Mouse (Mus musculus) liver, embryonic 14.5 days (tissue): ENCODE data around the gene Wfdc15b. TPM values are rescaled to one million over a fixed set of nuclear protein-coding genes. Genes with fewer than 3 reads are reported as not detected.

Experiments used
- ATAC-seq: fragments of 200-750 bp; cut with Nextera tagmentation; 2 replicates; pipeline ENCODE4 v1.8.0; 2017; ENCODE audit warnings: moderate number of reproducible peaks, mild to moderate bottlenecking, moderate library complexity; ENCODE audit not compliant: insufficient read depth
- DNase-seq, 3 experiments: peaks; one replicate each; pipeline ENCODE4 v3.0.0-alpha.2; 2012 to 2013; ENCODE audit warnings: low read depth in 3 of 3, low spot score in 3 of 3
- H3K27ac ChIP-seq: fragments of 300-500 bp; sonication (generic); 2 replicates; pipeline ENCODE4 v1.5.1; 2014; ENCODE audit warnings: moderate library complexity, mild to moderate bottlenecking, control low read depth, inconsistent platforms
- H3K27me3 ChIP-seq: fragments of 300-500 bp; sonication (generic); 2 replicates; pipeline ENCODE4 v1.6.1; 2014; ENCODE audit warnings: mild to moderate bottlenecking, low read length, moderate library complexity; ENCODE audit not compliant: control insufficient read depth, insufficient read depth
- H3K36me3 ChIP-seq: fragments of 300-500 bp; sonication (generic); replicated peaks from 2 replicates; pipeline ENCODE4 v1.6.1; 2014; ENCODE audit warnings: low read depth; ENCODE audit not compliant: control insufficient read depth, insufficient read depth
- H3K4me1 ChIP-seq, 2 experiments: fragments of 200-500 bp in 1 of 2; fragments of 300-500 bp in 1 of 2; sonication (generic) in 1 of 2; replicated peaks; 2 replicates each; pipeline ENCODE4 v1.6.1; 2012 to 2014; ENCODE audit warnings: antibody characterized with exemption in 1 of 2, inconsistent platforms in 1 of 2, low read length in 1 of 2; ENCODE audit not compliant: control insufficient read depth in 2 of 2, insufficient read depth in 2 of 2
- H3K4me2 ChIP-seq: fragments of 300-500 bp; sonication (generic); 2 replicates; pipeline ENCODE4 v1.6.1; 2014; ENCODE audit warnings: low read depth, mild to moderate bottlenecking, control low read depth, moderate library complexity
- H3K4me3 ChIP-seq, 2 experiments: fragments of 200-500 bp in 1 of 2; fragments of 300-500 bp in 1 of 2; sonication (generic) in 1 of 2; 2 replicates each; pipeline ENCODE4 v1.5.1; 2012 to 2014; ENCODE audit warnings: low read depth in 2 of 2, low read length in 2 of 2, mild to moderate bottlenecking in 2 of 2, control low read depth in 1 of 2, inconsistent platforms in 1 of 2, moderate library complexity in 1 of 2; ENCODE audit not compliant: insufficient read depth in 1 of 2
- H3K9ac ChIP-seq: fragments of 300-500 bp; sonication (generic); replicated peaks from 2 replicates; pipeline ENCODE4 v1.6.1; 2014; ENCODE audit warnings: mild to moderate bottlenecking, control low read depth, moderate library complexity
- H3K9me3 ChIP-seq: fragments of 300-500 bp; sonication (generic); 2 replicates; pipeline ENCODE4 v1.6.1; 2016; ENCODE audit warnings: low read length, mixed read lengths; ENCODE audit not compliant: control insufficient read depth
- CTCF ChIP-seq: IDR thresholded peaks from 2 replicates; pipeline ENCODE4 v1.5.1; 2016; ENCODE audit warnings: antibody characterized with exemption, low read depth, control low read depth
- EP300 ChIP-seq: IDR thresholded peaks from 2 replicates; pipeline ENCODE4 v1.6.1; 2016; ENCODE audit warnings: antibody characterized with exemption, low read depth
- WGBS: fragments of 180-500 bp; shearing (Covaris S2); extraction: QIAGEN DNeasy Blood & Tissue Kit; methylation state at CpG from one replicate; pipeline ENCODE4 v1.1.7; 2014; ENCODE audit not compliant: insufficient replicate concordance; 5-methylcytosine and 5-hydroxymethylcytosine counted together
- polyA plus RNA-seq, 2 experiments: library from polyadenylated mRNA; depleted of rRNA in 1 of 2; stranded (reverse) in 1 of 2; unstranded in 1 of 2; fragments of >200 nt; fragmentation: Nextera tagmentation in 1 of 2; extraction: Ambion mirVana in 1 of 2; gene quantifications; 2 replicates each; pipeline versions ENCODE4 v1.2.1 to v1.2.3; 2012 to 2014

Gene Wfdc15b
- polyA plus RNA-seq, 2 experiments, result 0.11 TPM; not detected in 1

DNA sequence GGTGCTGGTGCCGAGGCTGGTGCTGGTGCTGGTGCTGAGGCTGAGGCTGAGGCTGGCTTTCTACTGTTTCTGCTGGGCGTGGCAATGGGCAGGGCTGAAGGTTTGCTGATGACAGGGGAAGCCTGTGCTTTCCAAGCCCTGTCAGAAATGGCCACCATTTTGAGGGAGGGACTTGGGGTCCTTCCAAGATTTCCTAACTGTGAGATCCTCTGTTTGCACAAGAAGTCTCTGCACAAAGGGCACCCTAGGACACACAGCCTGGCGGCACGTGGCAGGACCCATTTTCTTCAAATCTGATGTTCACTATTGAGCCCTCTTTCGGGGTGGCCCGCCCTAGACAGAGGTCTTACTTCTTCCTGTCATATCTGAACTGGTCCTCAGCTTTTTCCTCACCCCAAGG, 30.9 kb downstream of the Wfdc15b start, which contains the start of gene Wfdc12:
Wfdc12 (minus strand) TSS at position 33 of the 400 bp plus-strand sequence.
- TF ChIP-seq CTCF, result no peak
- TF ChIP-seq EP300, result no peak
- no peak for ATAC-seq
- Histone ChIP-seq H3K9ac (no peak within 1 kb of the TSS), H3K36me3 (no peaks in the 10 kb centered on the region), H3K27ac (no peak within 1 kb of the TSS), H3K4me1 (no peaks in the 10 kb centered on the region), H3K4me3 (no peak within 1 kb of the TSS), H3K9me3 (no peaks in the 10 kb centered on the region), H3K27me3 (no peaks in the 10 kb centered on the region), H3K4me2 (no peak within 1 kb of the TSS)
- 64% methylated on average over 6 of the region's 6 CpGs for WGBS
- no peak for DNase-seq

DNA sequence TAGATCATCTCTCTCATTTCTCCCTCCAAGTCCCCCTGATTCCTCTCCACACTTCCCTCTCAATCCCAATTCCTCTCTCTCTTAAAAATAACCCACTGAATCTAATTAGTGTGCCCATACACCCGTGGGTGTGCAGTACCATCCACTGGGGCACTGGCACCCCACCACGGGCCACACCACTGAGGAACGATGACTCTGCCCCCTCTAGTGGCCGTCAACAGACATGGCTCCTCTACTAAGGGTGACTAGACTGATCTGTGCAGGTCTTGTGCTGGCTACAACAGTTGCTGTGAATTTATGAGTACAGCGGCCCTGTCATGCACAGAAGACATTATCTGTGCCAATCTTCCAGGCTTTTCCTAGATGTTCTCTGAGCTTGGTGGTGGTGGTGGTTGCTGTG, 32.7 kb downstream of the Wfdc15b start:
- no peak overlapping the region for H3K27ac ChIP-seq
- no peak for DNase-seq
- no peaks in the 10 kb centered on the region for H3K4me1 ChIP-seq
- TF ChIP-seq EP300 (no peak), CTCF (peak; percentile 80)
- H3K27me3 ChIP-seq, result no peaks in the 10 kb centered on the region
- ATAC-seq, result no peak
- no peaks in the 10 kb centered on the region for H3K36me3 ChIP-seq
- H3K4me3 ChIP-seq, result no peak overlapping the region
- H3K9ac ChIP-seq, result no peak overlapping the region
- H3K9me3 ChIP-seq, result no peaks in the 10 kb centered on the region
- no peak overlapping the region for H3K4me2 ChIP-seq
- WGBS, result 14% methylated on average over 5 of the region's 5 CpGs

DNA sequence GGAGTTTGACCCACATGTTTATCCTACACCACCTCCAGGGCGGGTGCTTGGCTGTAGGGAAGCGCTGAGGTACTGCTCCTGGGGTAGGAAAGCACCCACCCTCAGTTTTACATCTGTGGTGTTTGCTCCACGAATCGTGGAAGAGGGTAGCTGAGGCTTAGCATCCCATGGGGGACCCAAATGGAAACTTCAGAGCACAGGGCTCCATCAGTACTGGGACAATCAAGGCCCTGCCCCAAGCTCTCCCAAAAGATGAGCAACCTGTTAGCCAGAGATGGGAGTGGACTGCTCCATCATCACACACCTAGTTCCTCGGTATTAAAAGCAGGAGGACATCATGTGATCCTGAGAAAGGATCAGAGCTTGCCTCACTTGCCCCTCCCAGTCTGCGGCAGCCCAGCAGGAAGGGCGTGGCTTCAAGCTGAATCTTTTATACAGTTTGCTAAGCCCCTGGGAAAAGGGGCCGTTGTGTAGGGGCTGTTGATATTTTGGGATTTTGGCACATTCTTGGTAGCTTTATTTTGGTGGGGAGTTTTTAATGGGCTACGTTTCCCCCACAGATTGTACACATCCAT, 37.2 kb downstream of the Wfdc15b start:
- Histone ChIP-seq H3K4me1 (no peaks in the 10 kb centered on the region), H3K9ac (no peak overlapping the region), H3K4me2 (no peak overlapping the region), H3K27me3 (no peaks in the 10 kb centered on the region), H3K27ac (no peak overlapping the region), H3K4me3 (no peak overlapping the region), H3K9me3 (no peaks in the 10 kb centered on the region), H3K36me3 (no peaks in the 10 kb centered on the region)
- ATAC-seq, result no peak
- TF ChIP-seq EP300, result no peak
- TF ChIP-seq CTCF, result no peak
- no peak for DNase-seq
- 26% methylated on average over 9 of the region's 9 CpGs for WGBS

DNA sequence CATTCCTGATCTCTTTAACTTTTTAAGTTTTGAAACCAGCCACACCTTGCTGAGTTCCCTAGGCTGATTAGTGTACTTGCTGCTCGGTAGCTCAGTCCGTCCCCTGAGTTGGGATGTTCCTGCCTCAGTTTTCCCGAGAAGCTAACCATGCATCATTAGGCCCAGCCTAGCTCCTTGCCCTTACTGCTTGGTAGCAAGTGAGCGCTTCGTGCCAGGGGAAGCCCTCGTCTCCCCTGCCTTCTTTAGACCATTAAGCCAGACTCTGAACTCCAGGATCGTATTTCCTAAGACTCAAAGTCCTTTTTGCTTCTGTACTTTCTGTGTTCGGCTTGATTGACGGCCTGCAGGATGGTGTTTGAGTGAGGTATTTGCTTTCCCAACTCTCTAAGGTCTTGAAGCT, 38.1 kb downstream of the Wfdc15b start:
- Histone ChIP-seq H3K4me3 (no peak overlapping the region), H3K36me3 (no peaks in the 10 kb centered on the region), H3K27ac (no peak overlapping the region), H3K4me2 (no peak overlapping the region), H3K27me3 (no peaks in the 10 kb centered on the region), H3K9me3 (no peaks in the 10 kb centered on the region), H3K4me1 (no peaks in the 10 kb centered on the region), H3K9ac (no peak overlapping the region)
- ATAC-seq (no peak), DNase-seq (no peak)
- TF ChIP-seq CTCF, result no peak
- TF ChIP-seq EP300, result no peak
- 63% methylated on average over 9 of the region's 9 CpGs for WGBS

DNA sequence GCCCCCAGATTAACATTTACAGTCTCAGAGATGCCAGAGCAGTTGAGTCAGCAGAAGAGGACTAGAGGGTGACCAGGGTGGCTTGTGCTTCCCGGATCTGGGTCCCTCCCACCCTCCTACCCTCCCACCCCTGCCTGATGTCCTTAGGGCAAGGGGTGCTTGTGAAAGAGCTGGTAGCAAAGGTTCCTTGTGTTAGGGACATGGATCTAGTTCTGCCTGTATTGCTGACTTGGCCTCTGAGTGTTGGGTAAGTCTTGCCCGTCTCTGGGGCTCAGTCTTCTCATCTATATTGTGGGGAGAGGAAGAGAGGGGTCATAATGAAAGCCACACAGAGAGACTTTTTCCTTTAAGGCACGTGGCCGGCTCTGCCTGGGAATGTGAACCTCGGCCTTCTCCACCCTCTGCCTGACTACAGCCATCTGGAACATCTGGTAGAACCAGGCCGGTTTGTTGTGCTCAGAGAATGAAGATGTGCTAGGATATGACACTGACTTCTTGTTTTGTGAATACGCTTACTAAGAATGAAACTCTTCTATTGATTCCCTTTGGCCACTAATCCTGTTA, 38.7 kb downstream of the Wfdc15b start, which contains the start of gene Wfdc5:
Wfdc5 (minus strand) TSS at position 51 of the 564 bp plus-strand sequence.
- Histone ChIP-seq H3K4me1 (no peaks in the 10 kb centered on the region), H3K36me3 (no peaks in the 10 kb centered on the region), H3K27ac (no peak within 1 kb of the TSS), H3K4me2 (no peak within 1 kb of the TSS), H3K9ac (no peak within 1 kb of the TSS), H3K27me3 (no peaks in the 10 kb centered on the region), H3K9me3 (no peaks in the 10 kb centered on the region), H3K4me3 (no peak within 1 kb of the TSS)
- WGBS, result 51% methylated on average over 7 of the region's 7 CpGs
- no peak for ATAC-seq
- TF ChIP-seq EP300 (no peak), CTCF (no peak)
- no peak for DNase-seq
